Mouse (Mus musculus) embryonic facial prominence, embryonic 11.5 days (tissue): ENCODE measurements at regions not wholly inside any gene's neighbourhood (a gene's known extent, or its start where the extent isn't known, plus 50 kb on each side); places are given as distances from the start of the nearest gene placed in this dataset.

ENCODE experiments used
- ATAC-seq: fragments of 200-750 bp; cut with Nextera tagmentation; replicated peaks from 2 replicates; pipeline ENCODE4 v1.8.0; 2017; ENCODE audit warnings: low read depth; ENCODE audit not compliant: insufficient number of reproducible peaks, low FRiP score, low TSS enrichment
- DNase-seq: peaks from one replicate; pipeline ENCODE4 v3.0.0-alpha.2; 2015; ENCODE audit warnings: low spot score
- H3K27ac ChIP-seq: fragments of 300-500 bp; sonication (generic); replicated peaks from 2 replicates; pipeline ENCODE4 v1.5.1; 2014; ENCODE audit warnings: mild to moderate bottlenecking, low read depth, low read length, control low read depth
- H3K27me3 ChIP-seq: fragments of 300-500 bp; sonication (generic); 2 replicates; pipeline ENCODE4 v1.6.1; 2014; ENCODE audit warnings: mild to moderate bottlenecking, low read length, moderate library complexity, mixed read lengths; ENCODE audit not compliant: control insufficient read depth, insufficient read depth
- H3K36me3 ChIP-seq: fragments of 300-500 bp; sonication (generic); replicated peaks from 2 replicates; pipeline ENCODE4 v1.6.1; 2014; ENCODE audit warnings: low read depth, mild to moderate bottlenecking, low read length, moderate library complexity, mixed read lengths; ENCODE audit not compliant: control insufficient read depth, insufficient read depth
- H3K4me1 ChIP-seq: fragments of 300-500 bp; sonication (generic); 2 replicates; pipeline ENCODE4 v1.6.1; 2014; ENCODE audit warnings: low read length, mixed read lengths; ENCODE audit not compliant: control insufficient read depth, insufficient read depth
- H3K4me2 ChIP-seq: fragments of 300-500 bp; sonication (generic); 2 replicates; pipeline ENCODE4 v1.6.1; 2014; ENCODE audit warnings: low read depth, mild to moderate bottlenecking, control low read depth, low read length, moderate library complexity
- H3K4me3 ChIP-seq: fragments of 300-500 bp; sonication (generic); 2 replicates; pipeline ENCODE4 v1.5.1; 2014; ENCODE audit warnings: low read depth, low read length, control low read depth
- H3K9ac ChIP-seq: fragments of 300-500 bp; sonication (generic); replicated peaks from 2 replicates; pipeline ENCODE4 v1.6.1; 2014; ENCODE audit warnings: mild to moderate bottlenecking, control low read depth, low read length
- H3K9me3 ChIP-seq: fragments of 300-500 bp; sonication (generic); replicated peaks from 2 replicates; pipeline ENCODE4 v1.6.1; 2016; ENCODE audit warnings: mild to moderate bottlenecking, low read length, inconsistent platforms, mixed read lengths; ENCODE audit not compliant: control insufficient read depth
- WGBS: fragments of 180-500 bp; shearing (Covaris S2); extraction: QIAGEN DNeasy Blood & Tissue Kit; methylation state at CpG from one replicate; pipeline ENCODE4 v1.1.7; 2014; 5-methylcytosine and 5-hydroxymethylcytosine counted together

DNA sequence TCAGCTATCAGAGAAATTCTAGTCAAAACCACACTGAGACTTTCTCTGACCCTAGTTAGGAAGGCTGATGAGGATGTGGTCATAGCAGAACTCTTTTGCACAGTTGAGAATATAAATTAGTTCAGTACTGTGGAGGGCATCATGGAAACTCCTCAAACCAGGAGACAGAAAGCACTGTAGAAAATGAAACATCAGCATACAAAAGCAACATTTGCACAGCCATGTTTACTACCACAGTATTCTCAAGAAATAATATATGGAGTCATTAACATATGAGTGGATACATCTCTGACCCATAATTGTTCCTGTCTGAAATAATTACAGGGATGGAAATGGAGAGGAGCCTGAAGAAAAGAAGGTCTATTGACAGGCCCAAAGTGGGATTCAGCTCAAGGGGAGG is 683.6 kb upstream of the Adgrl2 start:
- Histone ChIP-seq H3K4me1 (no peaks in the 10 kb centered on the region), H3K9me3 (no peaks in the 10 kb centered on the region), H3K27me3 (no peaks in the 10 kb centered on the region), H3K9ac (no peak overlapping the region), H3K27ac (no peak overlapping the region), H3K4me2 (no peak overlapping the region), H3K36me3 (no peaks in the 10 kb centered on the region), H3K4me3 (no peak overlapping the region)
- DNase-seq, result no peak
- ATAC-seq, result no peak

DNA sequence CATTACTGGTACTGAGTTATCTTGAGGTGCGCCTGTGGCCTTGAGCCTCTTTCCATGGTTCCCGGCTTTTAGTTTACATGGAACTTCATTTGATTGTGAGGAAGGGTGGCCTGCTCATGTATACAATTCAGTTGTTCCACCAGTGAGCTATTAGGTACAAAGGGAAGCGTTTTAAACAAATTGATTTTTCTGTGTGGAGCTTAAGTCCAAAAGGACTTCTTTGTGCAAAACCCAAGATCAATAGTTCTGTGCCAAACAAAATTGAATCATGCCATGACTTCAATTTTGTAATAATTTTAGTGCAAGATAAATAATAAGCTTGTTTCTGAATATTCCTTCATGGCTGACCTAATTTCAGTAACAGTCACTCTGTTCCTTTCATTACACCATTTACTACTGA is 674.3 kb upstream of the Adgrl2 start:
- ATAC-seq, result no peak

DNA sequence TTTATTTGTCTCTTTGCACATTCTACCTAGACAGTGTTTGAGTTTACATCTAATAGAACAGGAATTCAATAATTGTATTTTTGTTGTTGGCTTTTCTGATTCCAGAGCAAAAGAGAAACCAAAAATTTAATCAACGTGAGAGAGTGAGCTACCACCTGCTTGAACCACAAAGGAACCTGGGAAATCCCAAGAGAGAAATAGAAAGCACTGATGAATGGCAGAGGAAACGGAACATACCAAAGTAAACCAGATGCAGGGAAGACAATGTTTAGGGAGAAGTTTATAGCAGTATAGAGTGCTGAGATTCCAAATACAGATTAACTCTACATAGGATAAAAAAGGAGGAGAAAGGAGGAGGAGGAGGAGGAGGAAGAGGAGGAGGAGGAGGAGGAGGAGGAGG is 648.0 kb upstream of the Adgrl2 start:
- H3K4me3 ChIP-seq, result no peak overlapping the region
- WGBS, result 71% methylated on average over 2 of the region's 2 CpGs
- DNase-seq (no peak), ATAC-seq (no peak)
- H3K9me3 ChIP-seq, result no peaks in the 10 kb centered on the region
- H3K4me2 ChIP-seq, result no peak overlapping the region
- no peak overlapping the region for H3K9ac ChIP-seq
- no peaks in the 10 kb centered on the region for H3K4me1 ChIP-seq
- no peak overlapping the region for H3K27ac ChIP-seq
- H3K27me3 ChIP-seq, result no peaks in the 10 kb centered on the region
- no peaks in the 10 kb centered on the region for H3K36me3 ChIP-seq

More for the DNA sequence above, 674.3 kb upstream of the Adgrl2 start:
- no peak overlapping the region for H3K4me3 ChIP-seq
- H3K36me3 ChIP-seq, result no peaks in the 10 kb centered on the region
- no peak for DNase-seq
- no peaks in the 10 kb centered on the region for H3K27me3 ChIP-seq
- WGBS, result 91% methylated on average over 3 of the region's 3 CpGs
- no peak overlapping the region for H3K4me2 ChIP-seq
- no peak overlapping the region for H3K27ac ChIP-seq
- no peak overlapping the region for H3K9ac ChIP-seq
- H3K4me1 ChIP-seq, result no peaks in the 10 kb centered on the region
- H3K9me3 ChIP-seq, result no peaks in the 10 kb centered on the region

DNA sequence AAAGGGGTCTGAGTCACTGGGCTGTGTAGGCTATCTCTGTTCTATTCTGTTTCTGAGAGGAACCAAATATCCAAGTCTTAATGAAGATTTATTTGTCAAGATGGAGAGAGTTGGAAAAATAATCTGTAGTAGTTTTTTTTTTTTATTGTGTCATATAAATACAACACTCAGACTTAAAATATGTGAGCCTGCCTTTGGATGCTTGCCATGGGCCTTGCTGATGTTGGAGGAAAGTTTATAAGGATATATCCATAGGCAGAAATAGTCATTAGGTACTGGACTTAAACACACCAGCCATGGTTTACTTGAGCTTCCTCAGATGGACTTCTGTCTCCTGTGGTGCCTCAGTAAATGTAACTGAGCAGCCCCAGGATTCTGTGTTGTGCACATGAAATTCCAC is 635.8 kb upstream of the Adgrl2 start:
- no peak overlapping the region for H3K4me3 ChIP-seq
- H3K9me3 ChIP-seq, result no peaks in the 10 kb centered on the region
- no peak overlapping the region for H3K9ac ChIP-seq
- no peak overlapping the region for H3K27ac ChIP-seq
- DNase-seq, result no peak
- no peaks in the 10 kb centered on the region for H3K4me1 ChIP-seq
- no peak overlapping the region for H3K4me2 ChIP-seq
- no peaks in the 10 kb centered on the region for H3K36me3 ChIP-seq
- no peaks in the 10 kb centered on the region for H3K27me3 ChIP-seq
- ATAC-seq, result no peak

DNA sequence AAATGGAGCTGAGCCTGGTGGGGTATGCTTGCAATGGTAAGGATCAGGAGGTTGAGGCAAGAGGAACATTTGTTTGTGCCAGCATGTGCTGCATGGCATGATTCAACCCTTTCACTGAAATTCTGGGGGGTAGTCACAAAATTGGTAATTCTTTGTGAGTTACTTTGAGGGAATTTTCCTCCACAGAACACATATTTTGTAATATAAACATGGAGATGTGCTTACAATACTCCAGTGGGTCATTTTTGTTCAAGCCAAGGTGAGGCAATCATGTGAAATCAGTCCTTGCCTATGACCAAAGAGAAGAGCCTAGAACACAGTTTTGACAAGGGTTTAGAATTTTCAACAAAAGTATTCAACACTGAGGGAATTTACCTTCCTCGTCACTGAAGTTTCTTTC is 635.1 kb upstream of the Adgrl2 start:
- WGBS, result 87% methylated on average over 1 of the region's 1 CpGs
- no peak overlapping the region for H3K4me3 ChIP-seq
- ATAC-seq (no peak), DNase-seq (no peak)
- no peak overlapping the region for H3K4me2 ChIP-seq
- H3K9ac ChIP-seq, result no peak overlapping the region
- no peaks in the 10 kb centered on the region for H3K27me3 ChIP-seq
- no peak overlapping the region for H3K27ac ChIP-seq
- no peaks in the 10 kb centered on the region for H3K9me3 ChIP-seq
- H3K4me1 ChIP-seq, result no peaks in the 10 kb centered on the region
- no peaks in the 10 kb centered on the region for H3K36me3 ChIP-seq

DNA sequence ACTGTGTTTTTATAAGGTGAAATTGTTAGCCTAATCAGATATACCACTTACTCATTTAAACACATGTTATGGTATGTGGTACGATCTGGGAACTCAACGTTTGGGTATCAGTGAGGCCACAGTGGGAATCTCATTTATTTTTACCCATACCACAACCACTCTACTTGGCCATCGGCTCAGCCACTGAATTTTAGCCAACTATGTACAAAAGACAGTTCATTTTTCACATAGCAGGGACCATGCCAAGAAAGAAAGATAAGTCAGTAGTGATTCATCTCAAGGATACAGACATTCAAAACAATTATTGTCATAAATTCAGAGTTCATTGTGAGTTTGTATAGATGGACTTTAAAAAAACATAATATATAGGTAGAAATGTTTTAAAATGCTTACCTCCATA is 634.7 kb upstream of the Adgrl2 start:
- H3K27ac ChIP-seq, result no peak overlapping the region
- H3K4me2 ChIP-seq, result no peak overlapping the region
- H3K4me3 ChIP-seq, result no peak overlapping the region
- no peaks in the 10 kb centered on the region for H3K9me3 ChIP-seq
- WGBS, result 77% methylated on average over 3 of the region's 3 CpGs
- no peaks in the 10 kb centered on the region for H3K36me3 ChIP-seq
- no peaks in the 10 kb centered on the region for H3K27me3 ChIP-seq
- DNase-seq (no peak), ATAC-seq (no peak)
- no peaks in the 10 kb centered on the region for H3K4me1 ChIP-seq
- no peak overlapping the region for H3K9ac ChIP-seq

DNA sequence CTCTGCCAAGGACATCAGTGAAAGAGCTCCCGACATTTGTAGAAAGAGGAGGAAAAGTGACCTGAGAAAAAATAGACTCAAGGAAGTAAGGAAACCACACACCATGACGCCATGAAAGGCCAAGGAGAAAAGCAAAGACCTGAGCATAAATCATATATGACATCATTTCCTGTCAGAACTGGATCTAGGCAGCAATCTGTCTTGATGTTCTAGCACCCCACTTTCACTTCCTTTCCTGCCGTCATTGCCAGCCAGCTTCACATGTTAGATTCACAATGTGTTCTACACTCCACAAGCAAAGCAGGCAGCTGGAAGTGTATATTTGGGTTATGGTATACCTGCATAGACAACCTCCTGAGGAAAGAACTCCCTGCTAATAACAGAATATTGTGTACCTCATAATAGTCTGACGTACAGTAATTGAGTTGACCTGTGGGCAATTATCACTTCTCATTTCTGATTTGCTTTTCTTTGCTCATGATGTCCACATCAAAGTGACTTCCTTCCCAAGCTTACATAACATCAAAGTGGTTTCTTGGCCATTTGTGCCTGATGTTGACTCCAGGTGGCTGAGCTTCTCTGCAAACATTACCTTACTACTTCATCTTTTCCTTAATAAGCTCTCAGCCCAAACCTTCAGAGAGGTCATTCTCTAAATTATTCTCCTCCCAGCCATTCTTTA is 633.6 kb upstream of the Adgrl2 start:
- no peak overlapping the region for H3K27ac ChIP-seq
- no peaks in the 10 kb centered on the region for H3K27me3 ChIP-seq
- DNase-seq, result no peak
- 75% methylated on average over 4 of the region's 4 CpGs for WGBS
- no peaks in the 10 kb centered on the region for H3K9me3 ChIP-seq
- H3K9ac ChIP-seq, result no peak overlapping the region
- H3K4me2 ChIP-seq, result no peak overlapping the region
- no peaks in the 10 kb centered on the region for H3K36me3 ChIP-seq
- H3K4me1 ChIP-seq, result no peaks in the 10 kb centered on the region
- no peak for ATAC-seq
- H3K4me3 ChIP-seq, result no peak overlapping the region

DNA sequence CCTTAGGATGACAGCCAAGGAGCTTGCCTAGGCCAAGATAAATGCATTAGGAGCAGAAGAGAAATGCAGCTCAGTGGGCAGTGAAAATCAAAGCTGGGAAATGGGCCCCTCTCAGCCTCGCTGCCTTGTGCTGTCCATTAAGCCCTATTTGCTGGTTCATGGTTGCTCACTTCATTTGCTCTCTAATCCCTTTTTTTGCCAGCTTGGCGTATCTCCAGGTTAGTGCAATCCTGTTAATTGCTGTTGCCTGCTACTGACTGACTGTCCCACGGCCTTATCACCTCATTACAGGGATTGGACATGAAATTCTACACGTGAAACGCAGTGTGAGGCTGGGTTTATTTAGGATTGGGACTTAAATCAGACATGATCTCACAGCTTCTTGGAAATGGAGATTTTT is 613.5 kb upstream of the Adgrl2 start:
- Histone ChIP-seq H3K4me3 (no peak overlapping the region), H3K9ac (no peak overlapping the region), H3K27ac (no peak overlapping the region), H3K4me1 (no peaks in the 10 kb centered on the region), H3K9me3 (no peaks in the 10 kb centered on the region), H3K4me2 (no peak overlapping the region), H3K27me3 (no peaks in the 10 kb centered on the region), H3K36me3 (no peaks in the 10 kb centered on the region)
- no peak for DNase-seq
- WGBS, result 78% methylated on average over 5 of the region's 5 CpGs
- no peak for ATAC-seq
